Mouse (Mus musculus) C2C12 (cell line): ENCODE results near the gene Lap3. TPM values are rescaled to one million over a fixed set of nuclear protein-coding genes. Genes with fewer than 3 reads are reported as not detected.

ENCODE experiments used
- H3K27me3 ChIP-seq: one replicate; pipeline ENCODE4 v1.6.1; 2011; ENCODE audit not compliant: control insufficient read depth, insufficient read depth, insufficient read length
- H3K36me3 ChIP-seq: one replicate; pipeline ENCODE4 v1.6.1; 2011; ENCODE audit not compliant: control insufficient read depth, insufficient read depth
- H3K4me3 ChIP-seq: one replicate; pipeline ENCODE4 v1.5.1; 2011; ENCODE audit warnings: mild to moderate bottlenecking, control low read depth; ENCODE audit not compliant: poor library complexity, insufficient read depth, severe bottlenecking
- H3K79me2 ChIP-seq: one replicate; pipeline ENCODE4 v1.6.1; 2011; ENCODE audit not compliant: control insufficient read depth, insufficient read depth
- H3K79me3 ChIP-seq: one replicate; pipeline ENCODE4 v1.6.1; 2011; ENCODE audit warnings: low read depth, control low read depth
- H3ac ChIP-seq: one replicate; pipeline ENCODE3; 2011; ENCODE audit warnings: low read depth; ENCODE audit not compliant: control insufficient read depth, insufficient read length
- CEBPB ChIP-seq: IDR thresholded peaks from one replicate; pipeline ENCODE4 v1.6.1; 2011; ENCODE audit warnings: low read depth, mild to moderate bottlenecking, control low read depth, moderate library complexity
- CTCF ChIP-seq: IDR thresholded peaks from one replicate; pipeline ENCODE4 v1.5.1; 2011; ENCODE audit not compliant: control insufficient read depth, insufficient read depth, insufficient read length
- FOSL1 ChIP-seq: IDR thresholded peaks from one replicate; pipeline ENCODE4 v1.8.0; 2011; ENCODE audit warnings: mild to moderate bottlenecking, low read length; ENCODE audit not compliant: poor library complexity, insufficient read depth, severe bottlenecking
- MAX ChIP-seq: IDR thresholded peaks from one replicate; pipeline ENCODE4 v1.6.1; 2011; ENCODE audit warnings: mild to moderate bottlenecking, control low read depth
- MYOD1 ChIP-seq: IDR thresholded peaks from one replicate; pipeline ENCODE4 v1.6.1; 2011; ENCODE audit warnings: low read depth; ENCODE audit not compliant: control insufficient read depth, insufficient read length
- MYOG ChIP-seq: IDR thresholded peaks from one replicate; pipeline ENCODE4 v1.6.1; 2011; ENCODE audit not compliant: control insufficient read depth, insufficient read length; ENCODE audit errors: extremely low read depth
- USF1 ChIP-seq: IDR thresholded peaks from one replicate; pipeline ENCODE4 v1.6.1; 2011; ENCODE audit warnings: low read depth, mild to moderate bottlenecking, control low read depth, moderate library complexity
- polyA plus RNA-seq: library from polyadenylated mRNA; unstranded; fragments of >200 nt; fragmentation: generic; extraction: Trizol; gene quantifications from one replicate; pipeline ENCODE4 v1.2.1, GENCODE M21; 2012; ENCODE audit warnings: missing spikeins

Lap3 gene
- polyA plus RNA-seq, 1 experiment = 87.7 TPM

GRCm38 (mm10) chr5:45483654-45484053 lies 9.5 kb upstream of the Lap3 start:
- no peaks in the 10 kb centered on the region for H3K79me3 ChIP-seq
- no peak overlapping the region for H3K4me3 ChIP-seq
- H3K36me3 ChIP-seq = no peaks in the 10 kb centered on the region
- H3K27me3 ChIP-seq = no peaks in the 10 kb centered on the region
- no peak for TF ChIP-seq CTCF
- TF ChIP-seq CEBPB = no peak
- TF ChIP-seq MYOG = no peak
- TF ChIP-seq MYOD1 = no peak
- no peak for TF ChIP-seq USF1
- no peaks in the 10 kb centered on the region for H3K79me2 ChIP-seq
- H3ac ChIP-seq = no peak overlapping the region

GRCm38 (mm10) chr5:45491776-45492175 lies 1.4 kb upstream of the Lap3 start:
- no peak overlapping the region for H3K4me3 ChIP-seq
- H3ac ChIP-seq = no peak overlapping the region
- no peaks in the 10 kb centered on the region for H3K27me3 ChIP-seq
- peaks cover 16% of the 10 kb centered on the region for H3K36me3 ChIP-seq
- no peak for TF ChIP-seq MYOG
- no peak for TF ChIP-seq MAX
- TF ChIP-seq USF1 = no peak
- no peak for TF ChIP-seq CTCF
- TF ChIP-seq MYOD1 = no peak
- TF ChIP-seq CEBPB = no peak
- no peak for TF ChIP-seq FOSL1
- H3K79me2 ChIP-seq = peaks cover 34% of the 10 kb centered on the region
- H3K79me3 ChIP-seq = peaks cover 16% of the 10 kb centered on the region

- Histone ChIP-seq H3K79me2 (peaks cover 52% of the 10 kb centered on the region), H3K4me3 (peak overlapping the region; percentile 61), H3K79me3 (peaks cover 16% of the 10 kb centered on the region), H3K27me3 (no peaks in the 10 kb centered on the region), H3ac (peak overlapping the region; percentile 54), H3K36me3 (peaks cover 37% of the 10 kb centered on the region)
- TF ChIP-seq MYOD1 (no peak), MYOG (no peak), CTCF (no peak), USF1 (no peak), FOSL1 (no peak), MAX (no peak), CEBPB (no peak)
Observed at GRCm38 (mm10) chr5:45494093-45494755, 1.1 kb downstream of the Lap3 start.

- no peak overlapping the region for H3ac ChIP-seq
- no peak for TF ChIP-seq CTCF
- TF ChIP-seq MAX = no peak
- TF ChIP-seq MYOG = no peak
- TF ChIP-seq MYOD1 = no peak
- TF ChIP-seq FOSL1 = no peak
- no peak for TF ChIP-seq USF1
- TF ChIP-seq CEBPB = no peak
- H3K36me3 ChIP-seq = peaks cover 38% of the 10 kb centered on the region
Observed at GRCm38 (mm10) chr5:45495429-45495975, 2.3 kb downstream of the Lap3 start.

GRCm38 (mm10) chr5:45496042-45496441 lies 2.9 kb downstream of the Lap3 start:
- Histone ChIP-seq H3K4me3 (no peak overlapping the region), H3ac (no peak overlapping the region), H3K79me3 (peaks cover 16% of the 10 kb centered on the region), H3K36me3 (peaks cover 42% of the 10 kb centered on the region), H3K79me2 (peaks cover 55% of the 10 kb centered on the region), H3K27me3 (no peaks in the 10 kb centered on the region)
- TF ChIP-seq MAX (no peak), USF1 (no peak), FOSL1 (no peak), MYOD1 (no peak)

More at GRCm38 (mm10) chr5:45495429-45495975, 2.3 kb downstream of the Lap3 start:
- Histone ChIP-seq H3K79me2 (peaks cover 55% of the 10 kb centered on the region), H3K79me3 (peaks cover 16% of the 10 kb centered on the region), H3K4me3 (no peak overlapping the region), H3K27me3 (no peaks in the 10 kb centered on the region)

- H3K36me3 ChIP-seq = peaks cover 42% of the 10 kb centered on the region
Observed at GRCm38 (mm10) chr5:45496479-45496878, 3.3 kb downstream of the Lap3 start.

More at GRCm38 (mm10) chr5:45496479-45496878, 3.3 kb downstream of the Lap3 start:
- Histone ChIP-seq H3K27me3 (no peaks in the 10 kb centered on the region), H3K4me3 (no peak overlapping the region), H3ac (no peak overlapping the region), H3K79me3 (peaks cover 16% of the 10 kb centered on the region), H3K79me2 (peaks cover 55% of the 10 kb centered on the region)
- TF ChIP-seq CTCF (no peak), MYOD1 (no peak), CEBPB (no peak), FOSL1 (no peak), USF1 (no peak), MAX (no peak), MYOG (no peak)
